Mouse (Mus musculus) frontal cortex, adult 2 months (tissue): ENCODE results near the gene Mrpl11. TPM values are rescaled to one million over a fixed set of nuclear protein-coding genes. Genes with fewer than 3 reads are reported as not detected.
"Not testable (repeated sequence)": the region's sequence is repeated elsewhere in the genome, so short reads cannot be mapped to it uniquely, and the experiment has no call there.

Experiments
- DNase-seq, 2 experiments: peaks; one replicate each; pipeline ENCODE4 v3.0.0; 2022; ENCODE audit warnings: low spot score in 1 of 2; ENCODE audit errors: extremely low spot score in 1 of 2
- polyA plus RNA-seq: library from polyadenylated mRNA; depleted of rRNA; stranded (reverse); fragments of >200 nt; gene quantifications from 2 replicates; pipeline ENCODE4 v1.2.3, GENCODE M21; 2012; rRNA removed

The Mrpl11 gene
- polyA plus RNA-seq, result 52.3 and 64.9 TPM in 2 replicates

GRCm38 (mm10) chr19:4961928-4962601 lies at the start of gene Mrpl11:
TSS of gene Mrpl11 (plus strand) at chr19:4962147.
- DNase-seq, result peak; percentile 89 to 96

DNA sequence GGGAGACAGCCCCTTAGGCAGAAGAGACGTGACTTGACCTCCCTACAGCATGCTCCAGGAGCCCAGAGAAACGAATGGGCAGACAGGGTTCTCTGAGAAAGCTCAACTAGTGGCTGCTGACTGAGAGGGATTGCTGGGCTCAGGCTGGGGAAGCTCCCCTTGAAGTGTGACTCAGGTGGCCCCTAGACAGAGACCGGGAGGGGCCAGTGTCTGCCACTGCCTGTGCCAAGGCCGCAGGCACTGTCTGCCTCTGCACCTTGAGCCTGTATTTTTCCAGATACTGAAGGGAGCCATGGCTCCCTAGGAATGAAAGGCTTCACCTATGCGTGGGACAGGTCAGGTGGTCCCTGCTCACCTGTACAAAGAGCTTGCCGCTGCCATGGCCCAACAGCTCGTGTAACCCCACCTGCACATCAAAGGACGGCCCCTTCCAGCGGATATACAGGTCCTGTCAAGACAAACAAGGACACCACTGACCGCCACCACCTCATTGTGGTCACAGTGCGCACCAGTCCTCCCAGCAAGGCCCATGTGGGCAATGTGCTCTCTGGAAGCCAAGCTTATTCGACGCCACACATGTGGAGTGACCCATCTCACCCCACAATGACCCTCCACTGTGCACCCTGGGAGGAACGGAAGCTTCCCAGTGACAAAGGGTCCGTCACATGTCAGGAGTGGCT lies 45.9 kb upstream of the Mrpl11 start:
- no peak for DNase-seq

DNA sequence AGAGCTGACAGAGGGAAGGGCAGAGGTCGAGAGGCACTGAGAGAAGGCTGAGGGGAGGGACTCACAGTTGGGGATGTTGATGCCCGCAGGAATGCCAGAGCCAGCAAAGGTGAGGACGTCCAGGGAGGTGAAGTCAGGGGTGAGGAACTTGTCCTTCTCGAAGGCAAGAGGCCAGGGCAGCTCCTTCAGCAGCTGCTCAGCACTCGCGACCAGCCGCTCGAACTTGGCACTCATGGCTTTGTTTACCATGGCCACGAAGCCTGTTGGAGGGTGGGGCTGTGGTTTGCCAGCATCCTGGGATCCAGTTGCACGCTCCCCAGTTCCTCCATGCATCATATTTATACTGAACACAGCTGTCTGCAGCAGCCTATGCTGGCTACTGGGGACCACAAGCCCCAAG lies 45.1 kb upstream of the Mrpl11 start:
- no peak for DNase-seq

- no peak for DNase-seq
Observed at GRCm38 (mm10) chr19:4919652-4920051, 42.3 kb upstream of the Mrpl11 start.

DNA sequence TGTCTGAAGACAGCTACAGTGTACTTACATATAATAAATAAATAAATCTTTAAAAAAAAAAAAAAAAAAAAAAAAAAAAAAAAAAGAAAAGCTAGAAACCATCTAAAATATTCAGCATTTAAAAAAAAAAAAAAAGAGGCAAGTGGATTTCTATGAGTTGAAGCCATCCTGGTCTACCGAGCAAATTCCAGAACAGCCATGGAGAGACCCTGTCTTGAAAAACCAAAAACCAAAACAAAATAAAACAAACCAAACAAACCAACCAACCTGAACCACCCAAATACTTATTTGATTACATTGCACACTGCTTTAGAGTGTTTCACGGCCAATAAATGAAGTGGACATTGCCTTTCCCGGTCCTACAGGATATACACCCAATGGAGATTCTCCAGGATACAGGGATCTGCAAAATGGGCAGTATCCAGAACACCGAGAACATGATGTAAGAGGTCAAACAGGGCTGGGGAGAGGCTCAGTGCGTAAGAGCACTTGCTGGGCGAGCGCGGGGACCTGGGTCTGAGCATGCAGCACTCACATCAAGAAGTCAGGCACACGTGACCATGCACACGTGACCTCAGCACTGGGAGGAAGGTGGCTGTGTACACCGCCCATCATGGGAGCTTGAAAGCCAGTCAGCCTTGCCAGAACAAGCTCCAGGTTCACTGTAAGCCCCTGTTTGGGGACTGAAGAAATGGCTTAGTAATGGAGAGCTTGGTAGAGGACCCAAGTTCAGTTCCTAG lies 36.7 kb upstream of the Mrpl11 start:
- no peak for DNase-seq

DNA sequence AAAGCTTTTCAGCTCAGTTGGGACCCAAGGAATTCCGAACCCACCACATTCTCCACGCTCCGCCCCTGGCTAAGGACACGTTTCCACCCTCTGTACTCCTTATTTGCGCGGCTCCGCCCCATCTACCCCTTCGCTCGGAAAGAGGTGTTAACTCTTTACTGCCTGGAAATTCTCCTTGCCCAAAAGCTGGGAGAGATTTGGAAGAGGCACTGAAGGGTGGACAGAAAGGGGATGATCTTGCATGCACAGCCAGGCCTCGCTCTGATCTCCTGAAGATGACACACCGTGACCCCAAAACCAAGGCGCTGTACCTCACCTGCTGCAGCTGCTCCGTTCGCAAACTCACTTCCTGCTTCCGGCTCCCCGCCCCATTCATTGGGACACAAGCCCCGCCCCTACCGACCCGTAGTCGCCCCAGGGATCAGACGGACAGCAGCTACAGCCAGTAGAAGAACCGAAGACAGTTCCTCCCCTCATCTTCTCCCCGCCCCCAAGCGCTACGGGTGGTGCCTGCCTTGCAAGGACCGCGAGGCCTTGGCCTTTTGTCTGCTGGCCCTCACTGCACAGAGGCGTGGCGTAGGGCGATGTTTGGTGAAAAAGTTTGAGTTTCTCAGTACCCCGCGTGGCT lies 33.9 kb upstream of the Mrpl11 start, which contains the start of gene Dpp3:
Gene Dpp3, minus strand, starts transcription at position 384 of the 628 bp plus-strand sequence.
- peak; percentile 96 to 99 for DNase-seq

GRCm38 (mm10) chr19:4928781-4929180 lies 33.2 kb upstream of the Mrpl11 start:
- no peak for DNase-seq

DNA sequence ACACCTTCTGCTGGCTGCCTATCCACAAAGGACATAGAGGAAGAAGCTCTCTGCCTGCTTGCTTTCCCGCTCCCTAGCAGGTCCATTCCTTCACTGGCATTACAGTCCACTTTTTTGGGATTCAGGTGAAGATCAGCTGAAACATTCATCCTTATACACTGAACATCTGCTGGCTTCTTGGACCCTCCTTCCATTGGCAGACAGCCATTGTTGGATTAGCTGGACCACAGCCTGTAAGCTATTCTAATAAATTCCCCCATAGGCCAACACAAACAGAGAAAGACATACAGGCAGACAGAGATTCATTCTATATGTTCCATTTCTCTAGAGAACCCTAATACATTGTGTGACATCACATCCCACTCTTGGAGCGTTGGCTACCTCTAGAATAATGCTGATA lies 25.1 kb upstream of the Mrpl11 start:
- no peak for DNase-seq

GRCm38 (mm10) chr19:4937444-4938310 lies 24.3 kb upstream of the Mrpl11 start:
- no peak for DNase-seq

GRCm38 (mm10) chr19:4942551-4943252 lies 19.2 kb upstream of the Mrpl11 start, which contains the start of gene Peli3:
TSS of gene Peli3 (minus strand) at chr19:4943127.
- DNase-seq, result peak; percentile 20 to 78

- DNase-seq, result no peak
Observed at GRCm38 (mm10) chr19:4943253-4943588, 18.7 kb upstream of the Mrpl11 start.

DNA sequence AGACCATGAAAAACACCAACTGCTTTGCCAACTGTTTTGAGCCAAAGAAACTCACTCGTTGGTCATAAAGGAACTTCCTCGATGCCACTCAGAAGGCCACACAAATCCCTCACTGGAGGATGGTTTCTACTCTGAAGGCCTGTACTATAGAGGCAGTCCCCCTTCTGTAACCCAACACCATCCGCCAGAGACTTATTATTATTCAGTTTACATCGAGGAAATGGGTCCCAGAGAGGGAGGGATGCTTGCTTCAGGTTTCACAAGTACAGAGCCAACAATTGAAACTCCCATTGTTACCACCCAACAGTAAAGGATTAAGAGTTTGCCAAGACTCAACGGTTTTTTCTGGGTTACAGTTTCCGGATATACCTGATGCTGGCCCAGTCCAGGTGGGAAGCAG lies 16.4 kb upstream of the Mrpl11 start:
- no peak for DNase-seq

- DNase-seq, result not testable (repeated sequence)
Observed at GRCm38 (mm10) chr19:4948641-4949040, 13.3 kb upstream of the Mrpl11 start.

DNA sequence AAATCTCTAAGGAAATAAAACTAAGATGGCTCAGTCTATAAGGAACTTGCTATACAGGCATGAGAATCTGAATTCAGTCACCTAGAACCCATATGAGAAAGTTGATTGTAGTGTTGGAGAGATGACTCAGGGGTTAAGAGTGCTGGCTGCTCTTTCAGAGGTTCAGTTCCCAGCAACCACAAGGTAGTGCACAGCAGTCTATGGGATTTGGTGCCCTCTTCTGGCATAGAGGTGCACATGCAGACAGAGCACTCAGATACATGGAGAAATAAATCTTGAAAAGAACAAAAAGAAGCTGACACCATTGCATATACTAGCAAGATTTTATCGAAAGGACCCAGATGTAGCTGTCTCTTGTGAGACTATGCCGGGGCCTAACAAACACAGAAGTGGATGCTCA lies 6.3 kb downstream of the Mrpl11 start:
- DNase-seq, result no peak

DNA sequence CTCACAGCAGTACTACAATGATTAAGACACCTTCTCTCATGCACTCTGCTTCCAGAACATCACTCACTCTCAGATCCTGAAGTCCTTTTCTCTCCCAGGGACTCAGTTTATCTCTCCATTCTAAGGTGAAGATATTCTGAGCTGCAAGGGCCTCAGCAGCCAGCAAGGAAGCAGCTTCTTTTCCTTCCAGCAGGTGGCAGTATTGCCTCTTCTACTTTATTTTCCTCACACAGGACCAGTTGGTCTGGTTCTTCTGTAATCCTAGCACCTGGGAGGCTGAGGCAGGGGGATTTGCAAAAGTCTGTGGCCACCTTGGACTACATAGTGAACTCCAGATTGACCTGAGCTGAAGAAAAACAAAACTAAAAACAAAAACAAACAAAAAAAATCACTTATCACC lies 19.8 kb downstream of the Mrpl11 start:
- peak in 1 of 2 experiments; percentile 91 for DNase-seq

- DNase-seq, result peak in 1 of 2 experiments; percentile 77
Observed at GRCm38 (mm10) chr19:4989013-4989412, 27.1 kb downstream of the Mrpl11 start.

DNA sequence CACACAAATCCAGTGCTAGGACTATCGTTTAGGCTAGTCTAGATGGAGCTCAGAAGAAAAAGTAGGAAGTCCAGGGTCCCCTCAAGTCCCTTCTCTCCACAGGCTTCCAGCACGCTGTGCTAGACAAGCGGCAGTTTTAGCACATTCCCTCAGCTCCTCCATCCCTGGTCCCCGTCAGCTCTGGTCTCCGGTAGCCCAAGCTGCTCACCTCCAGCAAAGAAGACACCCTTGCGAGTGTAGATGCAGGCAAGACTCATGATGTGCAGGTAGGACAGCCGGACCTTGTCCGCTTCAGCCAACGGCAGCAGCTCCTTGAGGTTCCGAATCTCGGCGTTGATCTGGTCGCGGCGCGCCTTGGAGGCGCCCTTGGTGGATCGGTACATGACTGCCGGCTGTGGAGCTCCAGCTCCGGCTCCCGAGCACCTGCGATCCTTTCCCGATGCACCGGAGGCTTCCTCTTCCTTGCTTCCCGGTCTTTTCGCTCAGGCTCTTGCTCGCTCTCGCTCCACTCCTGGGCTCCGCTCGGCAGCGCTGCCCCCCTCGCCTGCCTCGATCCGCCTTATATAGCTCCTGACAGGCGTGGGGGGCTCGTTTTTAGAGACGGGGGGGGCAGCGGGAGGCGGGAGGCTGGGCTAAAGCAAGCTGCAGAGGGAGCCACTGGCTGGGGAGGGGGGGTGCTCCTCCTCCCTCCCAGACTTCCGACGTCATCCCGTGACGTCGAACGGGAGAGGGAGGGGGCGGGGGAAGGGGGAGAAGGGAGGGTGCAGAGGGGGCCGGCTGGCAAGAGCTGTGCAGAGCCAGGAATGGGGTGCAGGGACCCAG lies 27.7 kb downstream of the Mrpl11 start:
- DNase-seq, result peak in 1 of 2 experiments; percentile 89

DNA sequence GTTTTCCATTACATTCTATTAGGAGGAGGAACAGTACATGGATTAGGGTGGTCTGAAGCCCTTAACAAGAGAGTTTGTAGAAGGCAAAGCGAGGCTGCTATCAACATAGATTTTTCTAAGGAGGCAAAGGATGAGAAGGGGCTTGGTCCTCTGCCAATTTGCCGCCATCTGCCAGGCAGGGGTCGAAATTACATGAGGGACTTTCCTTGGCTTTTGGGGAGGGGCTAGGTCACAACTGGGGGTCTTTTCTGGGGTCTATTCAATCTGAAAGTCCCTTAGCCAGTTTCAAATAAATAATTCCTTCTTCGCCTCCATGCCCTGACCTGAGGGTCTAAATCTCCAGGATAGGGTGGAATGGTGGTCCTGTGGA lies 28.3 kb downstream of the Mrpl11 start, which contains the start of gene Npas4:
Gene Npas4, minus strand, starts transcription at position 61 of the 370 bp plus-strand sequence.
- DNase-seq, result no peak

DNA sequence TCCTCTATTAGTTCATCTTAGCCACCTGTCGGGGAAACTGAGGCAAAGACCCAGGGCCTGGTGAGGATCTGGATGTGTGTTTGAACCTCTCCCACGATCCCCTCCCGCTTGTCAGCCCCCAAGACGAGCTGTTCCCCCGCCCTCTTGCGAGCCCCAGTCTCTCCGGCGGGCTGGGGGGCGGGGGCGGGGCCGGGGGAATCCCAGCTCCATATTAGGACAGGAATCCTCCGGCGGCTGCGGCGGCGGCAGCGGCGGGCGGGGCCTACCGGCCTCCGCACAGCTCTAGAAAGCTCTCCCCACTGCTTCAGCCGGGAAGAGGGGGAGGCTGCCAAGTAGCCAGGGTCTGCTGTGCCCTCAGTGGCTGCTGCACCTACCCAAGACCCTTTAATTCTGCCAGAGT lies 28.8 kb downstream of the Mrpl11 start:
- DNase-seq, result no peak
